Mouse (Mus musculus) heart, postnatal 4 days (tissue): ENCODE measurements at regions not wholly inside any gene's neighbourhood (a gene's known extent, or its start where the extent isn't known, plus 50 kb on each side); places are given as distances from the start of the nearest gene placed in this dataset.
"Not testable (repeated sequence)": the region's sequence is repeated elsewhere in the genome, so short reads cannot be mapped to it uniquely, and the experiment has no call there.

ENCODE experiments used
- DNase-seq: peaks from one replicate; pipeline ENCODE4 v3.0.0; 2021

DNA sequence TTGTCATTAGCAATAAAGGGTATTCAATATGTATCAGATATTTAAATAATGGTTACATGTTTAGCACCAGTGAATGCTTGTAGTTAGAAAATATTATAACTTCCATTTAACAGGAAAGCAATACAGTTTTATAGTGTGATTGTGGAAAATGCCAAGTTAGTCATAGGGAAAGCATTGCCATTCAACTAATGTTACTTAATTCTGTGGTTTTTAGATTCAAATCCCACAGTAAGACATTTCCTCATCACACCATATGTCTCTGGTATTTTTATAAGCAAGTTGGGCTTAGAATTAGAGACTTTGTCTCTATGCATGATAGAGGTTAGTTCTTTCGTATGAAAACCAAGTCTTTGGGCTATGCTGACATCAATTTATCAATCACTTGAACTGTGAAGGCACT lies 133.0 kb downstream of the Prr30 start:
- DNase-seq, result no peak

DNA sequence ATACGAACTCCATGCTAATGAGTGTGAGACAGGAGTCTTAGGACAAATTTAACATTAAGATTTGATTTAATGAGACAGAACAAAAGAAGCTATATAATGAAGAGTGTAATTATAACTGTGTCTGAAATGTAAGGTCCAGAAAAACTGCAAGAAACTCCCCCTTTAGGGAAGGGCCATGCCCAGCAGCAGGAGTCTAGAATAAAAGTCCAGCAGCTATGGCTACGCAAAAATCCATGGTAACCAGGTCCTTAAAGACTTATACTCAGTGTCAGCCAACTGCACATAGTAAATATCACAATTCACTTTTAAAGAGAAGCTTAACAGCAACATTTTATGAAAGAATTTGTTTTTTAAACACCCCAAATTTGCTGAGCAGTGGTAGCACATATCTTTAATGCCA lies 143.3 kb downstream of the Prr30 start:
- no peak for DNase-seq

DNA sequence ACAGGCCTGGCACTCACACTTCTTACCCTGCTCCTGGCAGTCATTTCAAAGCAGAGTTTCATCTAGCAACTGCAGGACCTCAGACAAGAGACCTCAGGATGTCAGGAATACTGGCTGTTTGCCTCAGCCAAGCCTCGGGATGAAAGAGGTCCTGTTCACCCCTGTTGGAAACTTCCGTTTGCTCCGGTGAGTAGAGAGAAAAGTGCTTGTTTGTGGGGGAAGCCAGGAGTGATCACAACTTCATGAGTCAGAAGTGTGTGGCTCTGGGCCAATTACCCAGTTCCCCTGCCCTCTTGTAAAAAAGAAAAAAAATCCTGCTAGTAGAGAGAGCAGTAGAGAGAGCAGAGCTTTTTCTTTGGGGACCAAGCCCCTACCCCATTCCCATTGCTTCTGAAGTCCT lies 144.2 kb downstream of the Prr30 start:
- peak; percentile 22 for DNase-seq

DNA sequence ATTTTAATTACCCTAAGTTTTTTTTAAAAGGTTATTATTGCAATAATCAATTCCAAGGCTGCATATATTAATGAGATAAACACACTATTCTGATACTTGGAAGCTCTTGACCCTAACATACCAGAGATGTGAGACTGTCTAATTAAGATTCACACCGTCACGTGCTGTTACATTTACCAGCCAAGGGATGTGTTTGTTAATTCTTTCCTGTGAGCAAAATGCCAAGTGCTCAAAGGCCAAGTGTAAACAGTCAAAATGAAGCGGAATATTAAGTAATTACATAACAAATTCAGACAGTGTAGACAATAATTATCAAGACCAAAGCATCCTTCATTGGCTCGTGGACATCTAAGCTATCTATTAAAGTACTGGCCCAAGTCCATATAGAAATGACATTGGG lies 145.3 kb downstream of the Prr30 start:
- DNase-seq, result no peak

DNA sequence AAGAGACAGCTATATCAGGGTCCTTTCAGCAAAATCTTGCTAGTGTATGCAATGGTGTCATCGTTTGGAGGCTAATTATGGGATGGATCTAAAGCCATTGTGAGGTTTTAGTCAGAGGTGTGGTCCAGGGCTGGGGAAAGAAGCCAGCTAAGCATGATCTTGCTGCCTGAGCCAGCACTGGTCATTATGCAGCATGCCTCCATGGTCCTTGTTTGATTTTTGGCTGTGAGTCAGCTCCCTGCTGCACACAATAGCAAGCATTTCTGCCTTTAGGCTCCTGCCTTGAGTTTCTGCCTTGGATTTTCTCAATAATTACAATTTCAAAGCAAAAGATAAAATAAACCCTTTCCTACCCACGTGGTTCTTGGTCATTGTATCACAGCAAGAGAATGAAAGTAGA lies 147.4 kb downstream of the Prr30 start:
- DNase-seq, result no peak

DNA sequence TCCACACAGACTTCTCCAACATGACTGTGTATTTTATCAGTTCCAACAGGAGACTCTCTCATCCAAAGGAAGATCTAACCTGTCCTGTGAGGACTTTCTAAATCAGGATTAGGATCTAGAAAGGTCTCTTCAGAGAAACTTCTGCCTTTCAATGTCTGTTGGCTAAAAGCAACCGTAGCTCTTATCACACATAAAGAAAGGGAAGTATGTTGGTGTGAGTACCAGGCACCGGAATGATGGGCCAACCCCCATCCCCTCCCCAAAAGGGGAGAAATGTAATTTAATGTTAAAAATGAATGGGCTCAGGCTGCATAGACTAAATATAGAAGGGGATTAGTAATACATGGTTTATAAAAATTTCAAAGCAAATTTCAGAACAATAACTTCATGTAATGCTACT lies 149.9 kb downstream of the Prr30 start:
- DNase-seq, result no peak

DNA sequence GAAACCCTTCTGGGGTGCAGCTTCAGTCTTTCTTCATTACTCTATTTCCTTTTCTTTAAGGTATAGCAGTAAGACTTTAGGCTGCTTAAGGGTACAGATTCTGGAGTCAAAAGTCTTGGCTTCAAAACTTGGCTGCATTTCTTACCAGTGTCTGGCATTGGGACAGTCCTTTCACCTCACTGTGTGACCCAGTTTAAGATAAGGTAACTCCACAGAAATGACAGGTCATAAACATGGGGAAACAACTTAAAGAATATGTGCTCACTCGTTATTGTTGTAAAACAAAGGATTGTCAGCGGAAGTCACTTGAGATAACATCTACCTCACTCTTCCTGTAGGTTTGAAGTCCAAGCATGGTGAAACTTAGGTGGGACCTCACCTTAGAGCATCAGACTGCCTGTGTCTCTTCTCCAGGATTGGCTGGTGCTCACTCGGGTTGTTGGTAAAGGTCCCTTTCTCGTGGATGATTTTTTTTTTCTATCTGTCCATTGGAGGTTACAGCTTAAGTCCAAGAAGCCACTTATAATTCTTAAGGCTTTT lies 150.4 kb downstream of the Prr30 start:
- DNase-seq, result no peak

DNA sequence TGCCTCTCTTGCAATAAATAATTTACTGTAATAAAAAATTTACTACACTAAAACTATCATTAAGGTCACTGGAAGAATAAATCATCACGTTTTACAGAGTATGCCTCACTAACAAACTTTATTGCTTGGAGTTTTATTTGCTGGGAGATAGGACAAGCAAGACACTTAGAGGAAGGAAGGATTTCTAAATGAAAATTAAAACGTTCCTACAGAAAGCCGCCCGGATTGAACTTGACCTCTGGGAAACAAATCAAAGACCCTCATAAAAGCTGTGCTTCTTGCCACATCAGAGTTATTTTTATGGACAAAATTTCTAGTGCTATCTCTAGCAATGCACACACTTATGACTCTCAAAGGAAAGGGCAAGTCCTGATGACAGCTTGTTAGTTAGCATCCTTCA lies 156.6 kb downstream of the Prr30 start:
- no peak for DNase-seq

DNA sequence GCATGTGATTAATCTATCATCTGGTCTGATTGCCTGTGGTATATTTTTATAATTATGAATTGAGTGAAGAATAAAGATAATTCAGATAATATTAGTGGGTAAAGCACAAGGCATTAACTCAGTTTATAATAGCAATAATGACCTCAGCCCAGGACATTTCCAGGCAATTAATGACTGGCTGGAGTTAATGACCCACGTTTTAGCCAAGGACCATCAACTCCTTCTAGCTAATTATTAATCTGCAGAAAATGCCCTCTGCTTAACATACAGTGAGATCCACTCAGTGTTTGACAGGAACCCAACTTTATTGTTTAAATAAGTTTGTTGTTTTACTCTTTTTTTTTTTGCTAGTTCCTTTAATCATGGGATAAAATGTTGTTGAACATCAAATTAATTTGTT lies 199.1 kb downstream of the Prr30 start:
- DNase-seq, result no peak

DNA sequence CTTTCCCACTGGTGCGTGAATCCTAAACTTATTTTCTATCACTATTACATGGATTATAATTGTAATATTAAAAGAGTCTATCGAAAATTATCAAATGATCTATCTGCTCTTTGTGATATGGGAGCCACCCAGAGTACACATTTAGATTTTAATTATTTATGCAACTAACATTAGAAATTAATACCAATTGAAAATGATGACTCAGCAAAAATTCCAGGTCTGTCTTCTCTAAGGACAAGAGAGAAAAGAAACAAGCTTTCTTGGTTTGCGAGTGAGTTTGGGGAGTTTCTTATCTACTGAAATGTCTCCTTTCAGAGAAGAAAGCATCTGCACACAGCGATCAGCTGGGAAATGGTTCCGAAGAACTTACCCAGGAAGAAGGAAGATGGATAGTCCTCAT lies 219.4 kb downstream of the Prr30 start:
- DNase-seq, result no peak

DNA sequence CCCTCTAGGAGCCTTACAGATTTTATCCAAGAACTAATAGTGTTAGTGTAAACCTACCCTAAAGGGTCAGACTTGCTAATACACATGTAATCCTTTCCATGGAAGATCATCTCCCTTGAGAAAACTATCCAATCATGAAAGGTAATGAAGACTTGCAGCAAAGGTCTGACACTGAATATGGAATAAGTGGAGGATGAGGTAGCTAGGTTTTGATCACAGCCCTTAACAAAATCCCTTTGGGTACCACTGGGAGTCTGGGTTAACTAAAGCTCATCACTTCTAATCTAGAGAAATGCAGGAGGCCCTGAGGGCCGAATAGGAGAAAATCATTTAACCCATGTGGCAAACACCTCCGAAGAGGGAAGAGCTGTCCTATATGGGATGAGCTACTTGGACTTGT lies 221.6 kb downstream of the Prr30 start:
- DNase-seq, result no peak

DNA sequence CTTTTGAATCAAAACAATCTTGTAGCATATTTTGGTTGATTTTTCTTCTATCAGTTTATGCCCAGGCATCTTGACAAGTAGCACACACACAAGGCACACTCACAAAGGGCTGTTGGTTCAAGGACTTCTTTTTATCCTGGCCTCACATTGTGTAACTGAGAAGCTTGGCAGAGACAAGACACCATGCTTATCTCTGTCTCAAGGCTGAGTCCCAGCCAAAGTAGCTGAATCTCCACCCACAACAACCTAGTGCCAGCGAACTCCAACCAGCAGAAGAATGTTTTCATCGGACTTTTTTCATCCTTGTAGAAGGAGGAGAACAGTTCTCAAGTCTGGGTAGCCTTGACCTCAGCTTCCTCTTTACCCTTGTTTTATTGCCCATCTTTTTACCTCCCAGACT lies 229.2 kb downstream of the Prr30 start:
- peak; percentile 33 for DNase-seq

DNA sequence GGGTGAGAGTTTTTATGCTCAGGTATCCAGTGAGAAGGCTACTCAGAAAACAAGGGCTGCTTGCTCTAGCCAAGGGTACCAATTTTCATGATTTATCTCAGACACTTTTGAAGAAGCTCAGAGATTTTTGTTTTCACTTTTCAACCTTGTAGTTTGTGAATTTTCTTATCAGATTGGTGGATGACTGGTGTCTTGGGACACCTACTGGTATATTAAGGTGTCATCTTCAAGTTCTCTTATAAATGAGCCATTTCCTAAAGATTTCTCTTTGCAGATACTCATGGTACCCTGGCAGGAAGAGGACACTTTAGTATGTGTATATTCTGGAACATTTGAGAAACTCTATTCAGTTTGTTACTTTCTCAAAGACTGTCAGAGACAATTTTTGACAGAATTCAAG lies 239.9 kb downstream of the Prr30 start:
- no peak for DNase-seq

DNA sequence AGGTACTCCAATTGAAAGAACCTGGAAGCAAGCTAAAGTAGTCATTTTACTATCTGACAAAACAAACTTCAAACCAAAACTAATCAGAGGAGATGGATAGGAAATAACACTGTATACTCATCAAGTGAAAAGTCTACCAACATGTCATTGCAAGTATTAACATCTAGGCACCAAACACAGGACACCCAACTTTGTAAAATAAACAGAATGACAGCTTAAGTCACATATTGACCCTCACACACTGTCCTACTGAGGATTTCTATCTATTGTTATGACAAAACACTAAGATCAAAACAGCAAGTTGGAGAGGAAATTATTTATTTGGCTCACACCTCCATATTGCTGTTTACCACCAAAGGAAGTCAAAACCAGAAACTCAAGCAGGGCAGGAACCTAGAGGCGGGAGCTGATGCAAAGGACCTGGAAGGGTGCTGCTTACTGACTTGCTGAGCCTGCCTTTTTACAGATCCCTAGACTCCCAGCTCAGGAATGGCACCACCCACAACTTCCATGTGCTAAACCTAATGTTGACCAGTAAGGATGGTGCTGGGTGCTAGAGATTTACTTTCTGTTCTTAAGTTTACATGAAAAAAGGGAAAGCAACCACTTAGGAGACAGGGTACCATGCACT lies 244.2 kb downstream of the Prr30 start:
- no peak for DNase-seq

DNA sequence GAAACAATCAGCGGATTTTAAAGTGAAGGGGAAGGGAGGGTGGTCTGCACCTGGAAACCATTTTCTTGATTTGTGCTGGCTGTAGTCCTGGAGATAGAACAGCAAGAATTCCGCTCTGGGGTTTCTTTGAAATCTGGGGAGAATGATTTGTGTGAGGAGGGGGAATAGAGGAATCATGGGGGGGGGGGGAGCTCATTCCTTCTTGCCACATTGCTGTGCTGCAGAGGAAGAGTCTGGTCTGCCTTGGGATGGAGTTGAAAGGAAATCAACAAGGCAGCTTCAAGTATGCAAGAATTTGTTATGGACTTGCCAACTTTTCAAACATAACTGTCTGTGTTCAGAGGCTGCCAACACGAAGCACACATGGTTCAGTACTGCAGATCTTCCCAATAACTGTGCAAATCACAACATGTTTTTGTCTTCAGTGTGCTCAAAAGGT lies 249.4 kb downstream of the Prr30 start:
- DNase-seq, result no peak

DNA sequence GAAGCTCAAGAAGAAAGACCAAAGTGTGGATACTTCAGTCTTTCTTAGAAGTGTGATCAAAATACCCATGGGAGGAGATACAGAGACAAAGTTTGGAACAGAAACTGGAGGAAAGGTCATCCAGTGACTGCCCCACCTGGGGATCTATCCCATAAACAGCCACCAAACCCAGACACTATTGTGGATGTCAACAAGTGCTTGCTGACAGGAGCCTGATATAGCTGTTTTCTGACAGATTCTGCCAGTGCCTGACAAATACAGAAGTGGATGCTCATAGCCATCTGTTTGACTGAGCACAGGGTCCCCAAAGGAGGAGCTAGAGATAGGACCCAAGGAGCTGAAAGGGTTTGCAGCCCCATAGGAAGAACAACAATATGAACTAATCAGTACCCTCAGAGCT lies 252.5 kb downstream of the Prr30 start:
- DNase-seq, result not testable (repeated sequence)

DNA sequence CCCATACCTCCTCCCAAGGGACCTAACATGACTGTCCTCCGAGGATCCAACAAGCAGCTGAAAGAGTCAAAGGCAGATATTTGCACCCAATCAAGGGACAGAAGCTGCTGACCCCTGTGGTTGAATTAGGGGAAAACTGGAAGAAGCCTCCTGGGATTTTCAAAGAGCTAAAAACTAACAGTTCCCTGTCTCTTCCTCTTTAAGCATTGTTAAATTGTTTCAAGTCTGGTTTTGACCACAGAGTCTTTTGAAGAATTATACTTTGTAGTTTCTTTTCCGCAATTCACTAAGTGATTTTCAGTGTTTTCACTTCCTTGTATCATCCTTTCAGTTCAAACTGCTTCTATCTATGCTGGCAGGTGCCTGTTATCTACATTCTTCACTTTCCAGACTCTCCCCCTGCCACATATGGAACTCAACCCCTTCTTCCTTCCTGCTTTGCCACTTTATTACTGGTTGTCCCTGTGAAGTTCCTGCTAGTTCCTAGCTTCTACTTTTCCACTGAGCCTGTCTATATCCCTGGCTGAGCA lies 262.7 kb downstream of the Prr30 start:
- DNase-seq, result no peak

DNA sequence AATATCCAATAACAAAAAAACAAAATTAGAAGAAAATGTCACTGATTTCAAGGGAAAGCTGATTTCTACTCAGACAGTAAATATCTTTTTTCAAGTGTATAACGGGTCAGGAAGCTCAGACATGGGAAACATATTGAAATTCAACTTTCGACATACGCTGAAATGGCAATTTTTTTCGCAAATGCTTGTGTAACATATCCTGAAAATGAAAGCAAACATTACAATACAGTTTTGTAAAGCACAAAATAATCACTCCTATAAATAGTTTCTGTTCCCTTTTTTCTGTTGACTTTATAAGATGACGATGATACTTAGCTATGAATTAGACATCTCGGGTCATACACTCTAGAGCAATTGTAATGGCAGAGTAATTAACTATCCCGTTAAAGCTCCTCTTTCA lies 265.6 kb downstream of the Prr30 start:
- no peak for DNase-seq

DNA sequence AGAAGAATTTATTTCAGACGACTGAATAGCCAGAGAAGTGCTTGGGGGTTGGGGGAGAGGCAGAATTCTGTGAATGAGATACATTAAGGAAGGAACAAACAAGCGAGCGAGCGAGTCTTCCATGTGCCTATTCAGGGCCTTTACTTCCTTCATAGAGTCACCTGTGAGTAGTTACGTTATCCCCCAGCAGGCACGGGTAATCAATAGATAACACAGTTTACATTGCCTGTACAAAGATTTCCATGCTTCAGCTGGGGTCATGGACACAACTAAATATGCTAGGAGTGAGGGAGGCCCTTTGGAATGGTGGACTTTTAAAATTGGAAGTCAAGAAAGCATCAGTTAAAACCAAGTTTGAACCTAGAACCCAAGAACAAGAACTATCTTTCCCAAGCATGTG lies 275.2 kb downstream of the Prr30 start:
- no peak for DNase-seq

DNA sequence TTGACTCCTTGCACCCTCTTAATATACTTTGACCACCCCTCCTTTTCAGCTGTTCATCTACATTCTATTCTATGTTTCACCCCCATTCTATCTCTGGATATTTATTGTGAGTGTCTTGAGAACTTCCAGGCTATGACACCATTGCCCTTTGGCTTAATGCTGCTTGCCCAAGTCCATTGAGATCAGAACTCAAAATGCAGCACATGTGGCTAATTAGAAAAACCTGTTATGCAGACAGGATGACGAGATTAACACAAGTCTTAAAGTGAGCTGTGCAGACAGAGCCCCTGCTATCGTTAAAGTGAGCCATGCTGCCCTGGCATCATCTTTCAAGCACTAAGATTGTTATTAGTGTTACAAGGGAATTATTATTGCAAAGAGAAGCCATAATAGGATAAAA lies 299.9 kb downstream of the Prr30 start:
- no peak for DNase-seq

DNA sequence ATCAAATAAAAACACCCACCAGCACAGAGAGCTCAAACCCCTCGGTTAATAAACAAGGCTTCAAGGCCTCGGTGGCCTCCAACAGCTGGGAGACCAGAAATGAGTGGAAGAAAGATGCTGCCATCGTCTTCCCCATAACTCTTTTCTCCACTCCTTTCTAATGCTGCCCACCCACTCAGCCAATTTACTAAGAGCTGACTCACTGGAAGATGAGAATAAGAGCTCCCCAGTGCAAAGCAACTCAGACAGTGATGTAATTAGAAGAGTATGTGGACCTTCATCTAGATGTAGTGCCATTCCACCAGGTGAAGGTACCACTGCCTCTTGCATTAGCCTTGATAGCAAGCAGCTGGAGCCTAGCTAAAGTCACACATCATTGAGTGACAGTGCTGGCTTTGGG lies 301.1 kb downstream of the Prr30 start:
- DNase-seq, result no peak

DNA sequence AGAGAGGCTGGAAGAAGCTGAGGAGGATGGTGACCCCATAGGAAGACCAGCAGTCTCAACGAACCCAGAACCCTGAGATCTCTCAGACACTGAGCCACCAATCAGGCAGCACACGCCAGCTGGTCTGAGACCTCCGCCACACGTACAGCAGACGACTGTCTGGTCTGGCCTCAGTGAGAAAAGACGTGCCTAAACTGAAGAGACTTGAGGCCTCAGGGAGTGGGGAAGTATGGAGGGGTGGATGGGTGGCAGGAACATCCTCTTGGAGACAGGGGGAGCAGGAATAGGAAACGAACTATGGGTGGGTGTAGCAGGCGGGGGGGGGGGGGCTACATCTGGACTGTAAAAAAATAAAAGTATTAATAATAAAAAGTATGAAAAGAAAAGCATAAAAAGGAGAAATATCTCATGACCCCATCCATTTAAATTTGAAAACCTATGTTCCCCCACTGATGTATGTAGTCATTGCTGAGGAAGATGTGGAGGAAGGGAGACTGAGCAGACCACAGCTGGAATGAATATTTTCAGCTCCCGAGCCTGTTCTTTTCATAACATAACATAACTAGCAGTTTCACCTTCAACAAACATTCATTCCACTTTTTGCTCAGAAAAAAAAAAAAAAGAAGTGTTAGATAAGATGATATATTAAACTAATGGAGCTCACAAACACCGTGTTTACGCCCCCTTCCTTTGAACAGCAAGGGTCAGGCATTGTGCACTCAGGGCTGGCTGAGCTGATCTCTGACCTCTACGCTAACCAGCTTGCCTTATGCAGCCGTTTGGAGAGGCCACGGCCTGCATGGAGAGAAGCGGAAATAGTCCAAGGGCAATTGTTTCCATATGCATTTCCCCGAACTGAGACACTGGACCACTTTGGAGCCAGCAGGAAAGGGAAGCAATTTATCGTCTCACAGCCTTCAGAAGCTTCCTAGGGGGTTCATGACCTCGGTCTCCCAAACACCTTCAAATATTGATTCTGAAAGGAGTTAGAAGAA lies 310.7 kb downstream of the Prr30 start:
- no peak for DNase-seq

DNA sequence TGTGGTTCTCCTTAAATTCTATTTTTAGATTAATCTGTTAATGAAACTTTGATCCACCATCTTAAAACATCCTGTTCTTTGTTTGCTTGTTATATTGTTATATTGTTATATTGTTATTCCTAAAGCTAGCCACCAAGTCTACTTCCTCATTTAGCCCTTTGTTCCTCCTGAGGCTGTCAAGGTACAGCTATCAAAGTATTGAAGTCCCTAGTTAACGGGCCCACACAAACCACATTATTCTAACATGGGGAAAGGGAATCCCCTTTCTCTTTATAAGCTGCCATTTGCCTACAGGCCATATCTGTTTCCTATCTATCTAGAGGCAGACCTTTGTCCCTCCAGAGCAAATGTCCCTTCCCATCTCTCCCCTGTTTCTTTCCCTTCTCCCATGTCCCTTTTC lies 317.0 kb downstream of the Prr30 start:
- DNase-seq, result no peak

DNA sequence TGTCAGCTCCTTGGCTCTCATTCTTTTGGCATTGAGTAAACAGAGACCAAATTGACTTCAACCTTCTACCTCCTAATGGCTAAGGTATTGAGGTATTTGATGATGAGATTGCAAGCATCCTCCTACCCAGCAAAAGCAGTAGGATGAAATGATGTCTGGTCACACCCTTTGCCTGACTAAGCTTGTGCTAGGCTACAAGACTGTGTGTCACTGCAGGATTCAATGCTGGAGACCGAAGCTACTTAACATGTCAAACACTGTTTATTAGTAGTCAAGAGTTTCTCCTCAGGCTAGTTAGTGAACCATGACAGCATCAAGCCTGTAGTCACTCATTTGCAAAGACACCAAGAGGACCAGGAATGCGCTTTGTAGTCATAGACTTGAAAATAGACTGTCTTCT lies 320.0 kb downstream of the Prr30 start:
- DNase-seq, result no peak
